Mouse (Mus musculus) liver, embryonic 12.5 days (tissue): ENCODE results near the gene Ctr9. TPM values are rescaled to one million over a fixed set of nuclear protein-coding genes. Genes with fewer than 3 reads are reported as not detected.

Source experiments
- ATAC-seq: fragments of 200-750 bp; cut with Nextera tagmentation; 2 replicates; pipeline ENCODE4 v1.8.0; 2017; ENCODE audit warnings: moderate number of reproducible peaks, mild to moderate bottlenecking, moderate library complexity
- H3K27ac ChIP-seq: fragments of 300-500 bp; sonication (generic); 2 replicates; pipeline ENCODE4 v1.5.1; 2016; ENCODE audit warnings: mild to moderate bottlenecking
- H3K27me3 ChIP-seq: fragments of 300-500 bp; sonication (generic); replicated peaks from 2 replicates; pipeline ENCODE4 v1.6.1; 2016; ENCODE audit warnings: mild to moderate bottlenecking, moderate library complexity
- H3K36me3 ChIP-seq: fragments of 300-500 bp; sonication (generic); 2 replicates; pipeline ENCODE4 v1.6.1; 2016; ENCODE audit warnings: mild to moderate bottlenecking, moderate library complexity
- H3K4me1 ChIP-seq: fragments of 300-500 bp; sonication (generic); 2 replicates; pipeline ENCODE4 v1.6.1; 2016
- H3K4me2 ChIP-seq: fragments of 300-500 bp; sonication (generic); 2 replicates; pipeline ENCODE4 v1.6.1; 2016; ENCODE audit warnings: mild to moderate bottlenecking, moderate library complexity
- H3K4me3 ChIP-seq: fragments of 300-500 bp; sonication (generic); 2 replicates; pipeline ENCODE4 v1.5.1; 2016; ENCODE audit warnings: mild to moderate bottlenecking, moderate library complexity
- H3K9ac ChIP-seq: fragments of 300-500 bp; sonication (generic); 2 replicates; pipeline ENCODE4 v1.6.1; 2016; ENCODE audit warnings: mild to moderate bottlenecking, moderate library complexity
- H3K9me3 ChIP-seq: fragments of 300-500 bp; sonication (generic); replicated peaks from 2 replicates; pipeline ENCODE4 v1.6.1; 2016; ENCODE audit warnings: mild to moderate bottlenecking, moderate library complexity
- WGBS: fragments of 180-500 bp; shearing (Covaris S2); methylation state at CpG from one replicate; pipeline ENCODE4 v1.1.7; 2016; ENCODE audit not compliant: insufficient replicate concordance; 5-methylcytosine and 5-hydroxymethylcytosine counted together
- polyA plus RNA-seq: library from polyadenylated mRNA; unstranded; fragments of >200 nt; fragmentation: Nextera tagmentation; extraction: Ambion mirVana; gene quantifications from 2 replicates; pipeline ENCODE4 v1.2.1, GENCODE M21; 2016

Gene Ctr9
- polyA plus RNA-seq, 1 experiment from 2014 or later, result 40.5 TPM

- Histone ChIP-seq H3K9me3 (no peaks in the 10 kb centered on the region), H3K27ac (peak overlapping the region; percentile 97; the same call in 1 of the 2 replicates), H3K4me3 (peak overlapping the region; percentile 100), H3K4me2 (peak overlapping the region; percentile 90), H3K9ac (peak overlapping the region; percentile 100), H3K4me1 (peaks cover 42% of the 10 kb centered on the region), H3K36me3 (peaks cover 61% of the 10 kb centered on the region), H3K27me3 (no peaks in the 10 kb centered on the region)
- 80% methylated on average over 3 of the region's 3 CpGs for WGBS
- ATAC-seq, result no peak
Observed at GRCm38 (mm10) chr7:111080876-111081275, 52.1 kb downstream of the Ctr9 start.

GRCm38 (mm10) chr7:111082043-111082821 is 53.5 kb downstream of the Ctr9 start:
- H3K4me2 ChIP-seq, result peak overlapping the region; percentile 90
- H3K9me3 ChIP-seq, result no peaks in the 10 kb centered on the region
- peak overlapping the region; percentile 97 for H3K27ac ChIP-seq
- H3K9ac ChIP-seq, result peak overlapping the region; percentile 100
- peaks cover 47% of the 10 kb centered on the region for H3K36me3 ChIP-seq
- ATAC-seq, result peak; percentile 71
- peak overlapping the region; percentile 100 for H3K4me3 ChIP-seq
- H3K4me1 ChIP-seq, result peaks cover 51% of the 10 kb centered on the region
- WGBS, result under 1% methylated on average over 83 of the region's 83 CpGs
- H3K27me3 ChIP-seq, result no peaks in the 10 kb centered on the region

DNA sequence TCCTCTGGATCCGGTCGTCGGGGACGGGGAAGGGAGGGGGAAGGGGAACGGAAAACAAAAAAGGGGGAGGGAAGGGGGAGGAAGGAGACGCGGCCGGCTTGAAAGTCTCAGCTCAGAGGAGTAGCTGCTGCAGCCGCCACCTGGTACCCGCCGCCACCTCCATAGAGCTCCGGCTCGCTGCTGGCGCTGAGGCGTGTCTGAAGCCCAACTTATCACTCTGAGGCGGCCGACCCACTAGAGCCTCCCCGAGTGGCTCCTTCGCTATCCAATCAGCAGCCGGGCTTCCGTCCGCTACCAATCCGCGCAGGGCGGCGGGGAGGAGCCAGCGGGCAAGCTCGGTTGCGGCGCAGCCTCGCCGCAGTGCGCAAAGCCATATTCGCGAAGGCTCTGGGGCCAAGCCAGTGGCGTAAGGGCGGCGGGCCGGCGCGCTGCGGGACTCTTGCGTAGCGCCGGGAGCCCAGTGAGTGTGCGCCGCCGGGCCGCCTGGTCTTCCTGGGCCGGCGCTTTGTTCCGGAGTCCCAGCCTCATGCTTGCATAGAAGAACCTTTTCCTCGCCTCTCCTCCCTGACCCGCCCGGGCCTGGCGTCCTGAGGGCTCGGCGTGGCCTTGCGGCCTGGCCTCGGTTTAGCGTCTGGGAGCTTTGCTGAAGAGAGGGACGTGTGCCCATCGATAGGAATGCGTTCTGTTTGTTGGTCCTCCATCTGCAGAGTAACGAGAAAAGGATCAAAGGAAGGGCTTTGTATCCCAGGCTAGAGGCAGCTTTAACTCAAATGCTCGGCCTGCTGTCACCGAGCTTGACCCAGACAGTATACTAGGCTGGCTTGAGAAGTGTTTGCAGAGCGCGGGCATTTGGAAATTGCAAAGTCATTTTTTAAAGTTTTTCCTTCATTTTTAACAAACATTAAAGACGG is 54.3 kb downstream of the Ctr9 start, which contains the start of gene Eif4g2:
Gene Eif4g2 (minus strand): TSS at position 209 of the 911 bp plus-strand sequence.
- H3K9ac ChIP-seq, result peak within 1 kb of the TSS; percentile 100
- no peaks in the 10 kb centered on the region for H3K27me3 ChIP-seq
- H3K4me1 ChIP-seq, result peaks cover 51% of the 10 kb centered on the region
- peak within 1 kb of the TSS; percentile 100 for H3K4me3 ChIP-seq
- H3K9me3 ChIP-seq, result no peaks in the 10 kb centered on the region
- peak within 1 kb of the TSS; percentile 97 for H3K27ac ChIP-seq
- ATAC-seq, result peak; percentile 97
- peak within 1 kb of the TSS; percentile 90 for H3K4me2 ChIP-seq
- under 1% methylated on average over 70 of the region's 70 CpGs for WGBS
- H3K36me3 ChIP-seq, result peaks cover 39% of the 10 kb centered on the region

GRCm38 (mm10) chr7:111083733-111084120 is 55.0 kb downstream of the Ctr9 start:
- H3K9me3 ChIP-seq, result no peaks in the 10 kb centered on the region
- H3K27me3 ChIP-seq, result no peaks in the 10 kb centered on the region
- H3K27ac ChIP-seq, result peak overlapping the region; percentile 97
- H3K36me3 ChIP-seq, result peaks cover 32% of the 10 kb centered on the region
- WGBS, result 9% methylated on average over 4 of the region's 4 CpGs
- ATAC-seq, result no peak
- H3K4me3 ChIP-seq, result peak overlapping the region; percentile 100
- peak overlapping the region; percentile 89 for H3K9ac ChIP-seq
- peak overlapping the region; percentile 78 for H3K4me2 ChIP-seq
- peaks cover 50% of the 10 kb centered on the region for H3K4me1 ChIP-seq

- Histone ChIP-seq H3K4me2 (peak overlapping the region; percentile 42), H3K36me3 (peaks cover 25% of the 10 kb centered on the region), H3K9ac (no peak overlapping the region), H3K27me3 (no peaks in the 10 kb centered on the region), H3K27ac (peak overlapping the region; percentile 75), H3K9me3 (no peaks in the 10 kb centered on the region), H3K4me3 (no peak overlapping the region), H3K4me1 (peaks cover 43% of the 10 kb centered on the region)
- WGBS, result 60% methylated on average over 2 of the region's 2 CpGs
- no peak for ATAC-seq
Observed at GRCm38 (mm10) chr7:111084443-111084842, 55.7 kb downstream of the Ctr9 start.

DNA sequence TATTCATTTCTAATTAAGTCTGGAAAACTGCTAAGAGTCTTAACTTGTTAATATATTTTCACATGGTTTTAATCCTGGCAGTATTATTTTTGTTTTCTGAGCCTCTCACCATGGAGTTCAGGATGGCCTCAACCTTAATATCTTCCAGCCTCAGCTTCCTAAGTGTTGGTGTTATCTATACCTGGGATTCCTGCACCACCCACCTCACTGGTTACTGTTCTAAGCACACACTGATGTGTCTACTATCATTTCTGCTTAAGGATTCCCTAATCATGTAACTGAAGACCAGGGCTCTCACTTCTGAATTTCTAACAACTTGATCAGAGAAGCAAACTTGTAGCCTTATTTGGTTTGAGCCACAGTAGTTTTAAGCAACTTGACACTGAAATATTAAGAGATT is 56.4 kb downstream of the Ctr9 start:
- Histone ChIP-seq H3K4me3 (no peak overlapping the region), H3K9ac (peak overlapping the region; percentile 12; the same call in 1 of the 2 replicates), H3K36me3 (peaks cover 18% of the 10 kb centered on the region), H3K27me3 (no peaks in the 10 kb centered on the region), H3K9me3 (no peaks in the 10 kb centered on the region), H3K4me2 (peak overlapping the region; percentile 41), H3K27ac (peak overlapping the region; percentile 77), H3K4me1 (peaks cover 36% of the 10 kb centered on the region)
- peak; percentile 38 for ATAC-seq

- ATAC-seq, result no peak
- no peaks in the 10 kb centered on the region for H3K9me3 ChIP-seq
- no peak overlapping the region for H3K4me2 ChIP-seq
- 62% methylated on average over 2 of the region's 2 CpGs for WGBS
- H3K9ac ChIP-seq, result no peak overlapping the region
- no peak overlapping the region for H3K4me3 ChIP-seq
- no peak overlapping the region for H3K27ac ChIP-seq
- no peaks in the 10 kb centered on the region for H3K27me3 ChIP-seq
- peaks cover 2% of the 10 kb centered on the region; the same call in 1 of the 2 replicates for H3K4me1 ChIP-seq
- no peaks in the 10 kb centered on the region for H3K36me3 ChIP-seq
Observed at GRCm38 (mm10) chr7:111095169-111095568, 66.4 kb downstream of the Ctr9 start.

DNA sequence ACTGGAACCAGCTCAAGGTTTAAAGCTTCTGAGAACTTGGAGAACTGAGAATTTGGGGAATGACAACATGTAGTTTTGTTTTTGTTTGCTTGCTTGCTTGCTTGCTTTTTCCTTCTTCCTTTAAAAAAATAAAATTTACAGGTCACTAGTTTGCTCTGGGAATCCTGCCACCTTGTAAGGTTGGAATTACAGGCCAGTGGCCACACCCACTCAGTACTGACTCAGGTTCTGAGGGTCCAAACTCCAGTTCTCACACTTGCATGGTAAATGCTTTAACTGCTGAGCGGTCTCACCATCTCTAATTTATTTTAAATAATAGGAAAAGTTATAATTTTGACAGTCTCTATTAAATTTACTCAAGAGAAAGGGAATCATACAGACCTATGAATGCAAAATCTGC is 69.4 kb downstream of the Ctr9 start:
- H3K27me3 ChIP-seq, result no peaks in the 10 kb centered on the region
- H3K9ac ChIP-seq, result no peak overlapping the region
- no peaks in the 10 kb centered on the region for H3K36me3 ChIP-seq
- no peak overlapping the region for H3K4me2 ChIP-seq
- H3K4me1 ChIP-seq, result no peaks in the 10 kb centered on the region
- 74% methylated on average over 1 of the region's 1 CpGs for WGBS
- H3K4me3 ChIP-seq, result no peak overlapping the region
- no peak for ATAC-seq
- no peaks in the 10 kb centered on the region for H3K9me3 ChIP-seq
- no peak overlapping the region for H3K27ac ChIP-seq

Other genes starting within 250 kb of the Ctr9 start
- gene Rnf141, start 184.5 kb upstream of the Ctr9 start, polyA plus RNA-seq, result 29.1 and 31.7 TPM in 2 replicates
- gene Lyve1, start 165.7 kb upstream of the Ctr9 start, polyA plus RNA-seq, result 26.7 and 28.6 TPM in 2 replicates
- gene Mrvi1, start 46.5 kb upstream of the Ctr9 start, polyA plus RNA-seq, result 14.7 and 14.9 TPM in 2 replicates
- gene Eif4g2, start 54.1 kb downstream of the Ctr9 start, polyA plus RNA-seq, result 687 and 693 TPM in 2 replicates